Mouse (Mus musculus) neural tube, embryonic 12.5 days (tissue): ENCODE data around the gene Tspan3. TPM values are rescaled to one million over a fixed set of nuclear protein-coding genes. Genes with fewer than 3 reads are reported as not detected.
A peak's percentile ranks its signal among the peaks of the same experiment; 100 is the strongest.

Experiments
- ATAC-seq: fragments of 200-750 bp; cut with Nextera tagmentation; 2 replicates; pipeline ENCODE4 v1.8.0; 2017; ENCODE audit warnings: low read depth, mild to moderate bottlenecking, moderate TSS enrichment, moderate library complexity; ENCODE audit not compliant: low FRiP score
- H3K27ac ChIP-seq: fragments of 300-500 bp; sonication (generic); 2 replicates; pipeline ENCODE4 v1.5.1; 2016
- H3K27me3 ChIP-seq: fragments of 300-500 bp; sonication (generic); replicated peaks from 2 replicates; pipeline ENCODE4 v1.6.1; 2016; ENCODE audit warnings: mild to moderate bottlenecking
- H3K36me3 ChIP-seq: fragments of 300-500 bp; sonication (generic); 2 replicates; pipeline ENCODE4 v1.6.1; 2016; ENCODE audit warnings: mild to moderate bottlenecking
- H3K4me1 ChIP-seq: fragments of 300-500 bp; sonication (generic); 2 replicates; pipeline ENCODE4 v1.6.1; 2016
- H3K4me2 ChIP-seq: fragments of 300-500 bp; sonication (generic); replicated peaks from 2 replicates; pipeline ENCODE4 v1.6.1; 2016; ENCODE audit warnings: mild to moderate bottlenecking
- H3K4me3 ChIP-seq: fragments of 300-500 bp; sonication (generic); 2 replicates; pipeline ENCODE4 v1.5.1; 2016
- H3K9ac ChIP-seq: fragments of 300-500 bp; sonication (generic); 2 replicates; pipeline ENCODE4 v1.6.1; 2016; ENCODE audit warnings: mild to moderate bottlenecking
- H3K9me3 ChIP-seq: fragments of 300-500 bp; sonication (generic); 2 replicates; pipeline ENCODE4 v1.6.1; 2016; ENCODE audit warnings: mild to moderate bottlenecking
- WGBS: fragments of 180-500 bp; shearing (Covaris S2); methylation state at CpG from one replicate; pipeline ENCODE4 v1.1.7; 2016; 5-methylcytosine and 5-hydroxymethylcytosine counted together
- polyA plus RNA-seq: library from polyadenylated mRNA; unstranded; fragments of >200 nt; fragmentation: Nextera tagmentation; extraction: Ambion mirVana; gene quantifications from 2 replicates; pipeline ENCODE4 v1.2.1, GENCODE M21; 2016

Gene Tspan3
- polyA plus RNA-seq, 1 experiment from 2014 or later: 514 TPM

- Histone ChIP-seq H3K36me3 (no peaks in the 10 kb centered on the region), H3K9ac (no peak overlapping the region), H3K4me2 (no peak overlapping the region), H3K27me3 (no peaks in the 10 kb centered on the region), H3K4me1 (peaks cover 14% of the 10 kb centered on the region), H3K27ac (no peak overlapping the region), H3K9me3 (no peaks in the 10 kb centered on the region), H3K4me3 (no peak overlapping the region)
- WGBS: 59% methylated on average over 11 of the region's 11 CpGs
- peak; percentile 37; the same call in 1 of the 2 replicates for ATAC-seq
These were observed 26.5 kb upstream of the Tspan3 start for GRCm38 (mm10) chr9:56191498-56192455.

GRCm38 (mm10) chr9:56180118-56180781 is 15.0 kb upstream of the Tspan3 start:
- Histone ChIP-seq H3K27ac (no peak overlapping the region), H3K36me3 (no peaks in the 10 kb centered on the region), H3K4me3 (no peak overlapping the region), H3K27me3 (no peaks in the 10 kb centered on the region), H3K9me3 (no peaks in the 10 kb centered on the region), H3K4me2 (peak overlapping the region; percentile 9; the same call in 1 of the 2 replicates), H3K4me1 (peaks cover 9% of the 10 kb centered on the region), H3K9ac (no peak overlapping the region)
- 35% methylated on average over 8 of the region's 8 CpGs for WGBS
- ATAC-seq: peak; percentile 37; the same call in 1 of the 2 replicates

GRCm38 (mm10) chr9:56179416-56180117 is 14.3 kb upstream of the Tspan3 start:
- H3K27me3 ChIP-seq: no peaks in the 10 kb centered on the region
- H3K27ac ChIP-seq: no peak overlapping the region
- H3K4me3 ChIP-seq: no peak overlapping the region
- peaks cover 9% of the 10 kb centered on the region for H3K4me1 ChIP-seq
- H3K9ac ChIP-seq: no peak overlapping the region
- H3K4me2 ChIP-seq: peak overlapping the region; percentile 9; the same call in 1 of the 2 replicates
- H3K9me3 ChIP-seq: no peaks in the 10 kb centered on the region
- H3K36me3 ChIP-seq: no peaks in the 10 kb centered on the region
- ATAC-seq: 0 out of 2 replicates have a peak, but pooled peaks have one; percentile 33
- WGBS: 77% methylated on average over 6 of the region's 6 CpGs

- no peaks in the 10 kb centered on the region for H3K9me3 ChIP-seq
- no peak overlapping the region for H3K27ac ChIP-seq
- no peak overlapping the region for H3K4me2 ChIP-seq
- H3K4me3 ChIP-seq: no peak overlapping the region
- H3K4me1 ChIP-seq: peaks cover 9% of the 10 kb centered on the region
- 76% methylated on average over 4 of the region's 4 CpGs for WGBS
- H3K9ac ChIP-seq: no peak overlapping the region
- no peaks in the 10 kb centered on the region for H3K27me3 ChIP-seq
- no peaks in the 10 kb centered on the region for H3K36me3 ChIP-seq
- ATAC-seq: no peak
These were observed 12.1 kb upstream of the Tspan3 start for GRCm38 (mm10) chr9:56177354-56177753.

GRCm38 (mm10) chr9:56175316-56175715 is 10.0 kb upstream of the Tspan3 start:
- Histone ChIP-seq H3K9me3 (no peaks in the 10 kb centered on the region), H3K4me3 (no peak overlapping the region), H3K27ac (no peak overlapping the region), H3K9ac (no peak overlapping the region), H3K4me2 (no peak overlapping the region), H3K27me3 (no peaks in the 10 kb centered on the region), H3K36me3 (no peaks in the 10 kb centered on the region), H3K4me1 (peaks cover 5% of the 10 kb centered on the region; the same call in 1 of the 2 replicates)
- 82% methylated on average over 3 of the region's 3 CpGs for whole genome bisulfite sequencing
- ATAC-seq: no peak

- H3K27ac ChIP-seq: no peak overlapping the region
- WGBS: 29% methylated on average over 6 of the region's 6 CpGs
- no peak for ATAC-seq
- H3K9me3 ChIP-seq: no peaks in the 10 kb centered on the region
- no peaks in the 10 kb centered on the region for H3K4me1 ChIP-seq
- no peaks in the 10 kb centered on the region for H3K27me3 ChIP-seq
- no peaks in the 10 kb centered on the region for H3K36me3 ChIP-seq
- no peak overlapping the region for H3K4me2 ChIP-seq
- H3K4me3 ChIP-seq: no peak overlapping the region
- no peak overlapping the region for H3K9ac ChIP-seq
These were observed 2.4 kb upstream of the Tspan3 start for GRCm38 (mm10) chr9:56167690-56168089.

GRCm38 (mm10) chr9:56166161-56166560 is 884 bp upstream of the Tspan3 start:
- no peaks in the 10 kb centered on the region for H3K36me3 ChIP-seq
- no peaks in the 10 kb centered on the region for H3K9me3 ChIP-seq
- H3K4me1 ChIP-seq: 0 out of 2 replicates have a peak, but pooled peaks cover 6% of the 10 kb centered on the region
- H3K9ac ChIP-seq: no peak overlapping the region
- WGBS: 66% methylated on average over 5 of the region's 5 CpGs
- ATAC-seq: no peak
- H3K4me3 ChIP-seq: no peak overlapping the region
- H3K4me2 ChIP-seq: no peak overlapping the region
- no peaks in the 10 kb centered on the region for H3K27me3 ChIP-seq
- no peak overlapping the region for H3K27ac ChIP-seq

- Histone ChIP-seq H3K9me3 (no peaks in the 10 kb centered on the region), H3K27ac (peak overlapping the region; percentile 94), H3K4me2 (peak overlapping the region; percentile 74), H3K4me1 (peaks cover 30% of the 10 kb centered on the region), H3K27me3 (no peaks in the 10 kb centered on the region), H3K36me3 (no peaks in the 10 kb centered on the region), H3K9ac (peak overlapping the region; percentile 97), H3K4me3 (peak overlapping the region; percentile 87)
- under 1% methylated on average over 81 of the region's 82 CpGs for WGBS
- ATAC-seq: peak; percentile 99
These were observed 4.7 kb downstream of the Tspan3 start for GRCm38 (mm10) chr9:56160341-56161141.

GRCm38 (mm10) chr9:56159456-56159855 is 5.8 kb downstream of the Tspan3 start:
- Histone ChIP-seq H3K4me1 (peaks cover 30% of the 10 kb centered on the region), H3K4me2 (peak overlapping the region; percentile 74), H3K27ac (no peak overlapping the region), H3K9ac (peak overlapping the region; percentile 97; the same call in 1 of the 2 replicates), H3K9me3 (no peaks in the 10 kb centered on the region), H3K27me3 (no peaks in the 10 kb centered on the region), H3K36me3 (no peaks in the 10 kb centered on the region), H3K4me3 (peak overlapping the region; percentile 87)
- WGBS: 6% methylated on average over 2 of the region's 2 CpGs
- ATAC-seq: no peak

GRCm38 (mm10) chr9:56158077-56158476 is 7.2 kb downstream of the Tspan3 start:
- ATAC-seq: no peak
- Histone ChIP-seq H3K9me3 (no peaks in the 10 kb centered on the region), H3K4me3 (no peak overlapping the region), H3K9ac (no peak overlapping the region), H3K27me3 (no peaks in the 10 kb centered on the region), H3K27ac (no peak overlapping the region), H3K36me3 (no peaks in the 10 kb centered on the region), H3K4me1 (peaks cover 36% of the 10 kb centered on the region), H3K4me2 (0 out of 2 replicates have a peak overlapping the region, but pooled peaks have one; percentile 3)
- WGBS: 85% methylated on average over 2 of the region's 2 CpGs

- 95% methylated on average over 5 of the region's 5 CpGs for WGBS
These were observed 10.7 kb downstream of the Tspan3 start for GRCm38 (mm10) chr9:56154572-56154971.

More at GRCm38 (mm10) chr9:56154572-56154971, 10.7 kb downstream of the Tspan3 start:
- Histone ChIP-seq H3K27me3 (no peaks in the 10 kb centered on the region), H3K4me3 (no peak overlapping the region), H3K4me2 (no peak overlapping the region), H3K36me3 (no peaks in the 10 kb centered on the region), H3K9me3 (no peaks in the 10 kb centered on the region), H3K9ac (no peak overlapping the region), H3K27ac (no peak overlapping the region), H3K4me1 (peaks cover 37% of the 10 kb centered on the region)
- ATAC-seq: no peak
